Mouse (Mus musculus) midbrain, embryonic 14.5 days (tissue): Measurements from ENCODE around the gene Catsper4. TPM values are rescaled to one million over a fixed set of nuclear protein-coding genes. Genes with fewer than 3 reads are reported as not detected.
A peak's percentile ranks its signal among the peaks of the same experiment; 100 is the strongest.

Experiments used
- ATAC-seq: fragments of 200-750 bp; cut with Nextera tagmentation; 2 replicates; pipeline ENCODE4 v1.8.0; 2017; ENCODE audit warnings: moderate number of reproducible peaks, moderate library complexity; ENCODE audit not compliant: low FRiP score, low TSS enrichment
- DNase-seq: peaks from one replicate; pipeline ENCODE4 v3.0.0-alpha.2; 2015
- H3K27ac ChIP-seq: fragments of 300-500 bp; sonication (generic); replicated peaks from 2 replicates; pipeline ENCODE4 v1.5.1; 2014; ENCODE audit warnings: mild to moderate bottlenecking, low read depth, low read length, moderate library complexity
- H3K27me3 ChIP-seq: fragments of 300-500 bp; sonication (generic); 2 replicates; pipeline ENCODE4 v1.6.1; 2014; ENCODE audit warnings: low read length, control low read depth, mixed read lengths; ENCODE audit not compliant: control insufficient read depth, insufficient read depth
- H3K36me3 ChIP-seq: fragments of 300-500 bp; sonication (generic); 2 replicates; pipeline ENCODE4 v1.6.1; 2014; ENCODE audit warnings: low read length, control low read depth; ENCODE audit not compliant: control insufficient read depth, insufficient read depth
- H3K4me1 ChIP-seq: fragments of 300-500 bp; sonication (generic); 2 replicates; pipeline ENCODE4 v1.6.1; 2014; ENCODE audit warnings: mild to moderate bottlenecking, antibody characterized with exemption, low read length, control low read depth; ENCODE audit not compliant: control insufficient read depth, insufficient read depth
- H3K4me2 ChIP-seq: fragments of 300-500 bp; sonication (generic); 2 replicates; pipeline ENCODE4 v1.6.1; 2014; ENCODE audit warnings: mild to moderate bottlenecking, low read length, moderate library complexity
- H3K4me3 ChIP-seq: fragments of 300-500 bp; sonication (generic); replicated peaks from 2 replicates; pipeline ENCODE4 v1.5.1; 2014; ENCODE audit warnings: low read depth, low read length
- H3K9ac ChIP-seq: fragments of 300-500 bp; sonication (generic); replicated peaks from 2 replicates; pipeline ENCODE4 v1.6.1; 2014; ENCODE audit warnings: mild to moderate bottlenecking, low read length, moderate library complexity
- H3K9me3 ChIP-seq: fragments of 300-500 bp; sonication (generic); 2 replicates; pipeline ENCODE4 v1.6.1; 2016; ENCODE audit warnings: low read length, control low read depth, mixed read lengths; ENCODE audit not compliant: control insufficient read depth
- WGBS: fragments of 180-500 bp; shearing (Covaris S2); extraction: QIAGEN DNeasy Blood & Tissue Kit; methylation state at CpG from one replicate; pipeline ENCODE4 v1.1.7; 2014; 5-methylcytosine and 5-hydroxymethylcytosine counted together
- polyA plus RNA-seq: library from polyadenylated mRNA; unstranded; fragments of >200 nt; fragmentation: Nextera tagmentation; extraction: Ambion mirVana; gene quantifications from 2 replicates; pipeline ENCODE4 v1.2.1, GENCODE M21; 2014

Catsper4 gene
- polyA plus RNA-seq, 1 experiment from 2014 or later = not detected

DNA sequence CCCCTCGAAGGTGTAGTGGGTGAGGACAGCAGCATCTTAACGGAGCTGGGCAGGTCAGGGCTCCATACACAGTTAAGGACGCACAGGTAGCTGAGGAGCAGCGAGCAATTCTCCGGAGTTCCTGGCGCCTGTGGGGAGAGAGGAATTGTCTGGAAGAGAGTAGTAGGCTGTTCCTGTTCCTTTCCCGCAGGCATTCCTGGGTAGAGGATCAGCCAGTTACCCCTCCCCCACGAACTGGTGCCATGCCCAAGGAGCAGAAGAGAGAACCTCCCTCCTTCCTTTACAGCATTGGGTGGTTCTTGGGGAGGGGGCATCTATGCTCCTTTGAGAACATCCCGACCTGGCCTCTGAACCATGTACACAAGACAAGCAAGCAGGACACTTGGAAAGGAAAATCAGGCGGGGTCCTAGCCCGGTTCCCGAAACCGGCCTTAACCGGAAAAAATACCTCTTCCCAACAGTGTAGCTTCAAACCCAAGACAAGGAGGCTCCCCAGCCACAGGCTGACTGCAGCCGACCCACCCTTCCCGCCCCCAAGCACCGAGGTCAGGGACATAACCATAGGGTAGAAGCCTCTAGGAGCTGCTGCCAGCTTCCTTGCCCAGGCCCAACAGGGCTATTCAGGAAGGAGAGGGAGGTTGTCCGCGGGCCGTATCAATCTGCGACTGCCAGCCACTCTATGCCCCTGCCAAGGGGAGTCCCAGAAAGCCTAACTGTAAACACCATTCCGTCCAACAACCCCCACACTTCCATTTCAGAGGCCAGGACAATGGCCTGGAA lies 25.1 kb upstream of the Catsper4 start:
- Histone ChIP-seq H3K36me3 (no peaks in the 10 kb centered on the region), H3K27me3 (peaks cover 67% of the 10 kb centered on the region), H3K9me3 (no peaks in the 10 kb centered on the region), H3K27ac (peak overlapping the region; percentile 70), H3K4me1 (peaks cover 38% of the 10 kb centered on the region), H3K4me2 (peak overlapping the region; percentile 81), H3K9ac (peak overlapping the region; percentile 63), H3K4me3 (peak overlapping the region; percentile 55)
- DNase-seq (peak; percentile 50), ATAC-seq (no peak)
- whole genome bisulfite sequencing = 6% methylated on average over 21 of the region's 22 CpGs

GRCm38 (mm10) chr4:134251241-134252130 lies 24.3 kb upstream of the Catsper4 start:
- ATAC-seq (peak; percentile 63), DNase-seq (peak; percentile 88)
- Histone ChIP-seq H3K9me3 (no peaks in the 10 kb centered on the region), H3K36me3 (no peaks in the 10 kb centered on the region), H3K9ac (peak overlapping the region; percentile 63), H3K27ac (peak overlapping the region; percentile 70), H3K27me3 (peaks cover 67% of the 10 kb centered on the region), H3K4me3 (peak overlapping the region; percentile 55), H3K4me2 (peak overlapping the region; percentile 81), H3K4me1 (peaks cover 35% of the 10 kb centered on the region)
- WGBS = under 1% methylated on average over 91 of the region's 91 CpGs

GRCm38 (mm10) chr4:134250930-134251240 lies 23.7 kb upstream of the Catsper4 start:
- 0 out of 2 replicates have a peak overlapping the region, but pooled peaks have one; percentile 32 for H3K27ac ChIP-seq
- peak overlapping the region; percentile 55 for H3K4me3 ChIP-seq
- H3K9ac ChIP-seq = peak overlapping the region; percentile 63
- H3K36me3 ChIP-seq = no peaks in the 10 kb centered on the region
- H3K9me3 ChIP-seq = no peaks in the 10 kb centered on the region
- ATAC-seq (no peak), DNase-seq (no peak)
- peak overlapping the region; percentile 81 for H3K4me2 ChIP-seq
- H3K4me1 ChIP-seq = peaks cover 35% of the 10 kb centered on the region
- 8% methylated on average over 10 of the region's 10 CpGs for WGBS
- peaks cover 67% of the 10 kb centered on the region for H3K27me3 ChIP-seq

GRCm38 (mm10) chr4:134250116-134250929 lies 23.1 kb upstream of the Catsper4 start:
- WGBS = 3% methylated on average over 27 of the region's 27 CpGs
- Histone ChIP-seq H3K4me2 (peak overlapping the region; percentile 81), H3K27me3 (peaks cover 63% of the 10 kb centered on the region), H3K9me3 (no peaks in the 10 kb centered on the region), H3K9ac (peak overlapping the region; percentile 63; the same call in 1 of the 2 replicates), H3K27ac (0 out of 2 replicates have a peak overlapping the region, but pooled peaks have one; percentile 32), H3K36me3 (no peaks in the 10 kb centered on the region), H3K4me1 (peaks cover 37% of the 10 kb centered on the region), H3K4me3 (peak overlapping the region; percentile 55)
- ATAC-seq (no peak), DNase-seq (peak; percentile 30)

- H3K27ac ChIP-seq = no peak overlapping the region
- H3K9me3 ChIP-seq = no peaks in the 10 kb centered on the region
- H3K36me3 ChIP-seq = no peaks in the 10 kb centered on the region
- H3K4me1 ChIP-seq = peaks cover 41% of the 10 kb centered on the region
- H3K4me3 ChIP-seq = peak overlapping the region; percentile 55
- peaks cover 63% of the 10 kb centered on the region for H3K27me3 ChIP-seq
- peak; percentile 43; the same call in 1 of the 2 replicates for ATAC-seq
- H3K9ac ChIP-seq = no peak overlapping the region; the same call in 1 of the 2 replicates
- peak overlapping the region; percentile 81 for H3K4me2 ChIP-seq
- 0% methylated on average over 30 of the region's 30 CpGs for WGBS
- peak; percentile 91 for DNase-seq
These were observed 22.5 kb upstream of the Catsper4 start for GRCm38 (mm10) chr4:134249651-134250050.

GRCm38 (mm10) chr4:134246719-134247258 lies 19.6 kb upstream of the Catsper4 start, which contains the start of gene Gm30191:
Gene Gm30191 (plus strand): TSS chr4:134246935.
- Histone ChIP-seq H3K4me1 (peaks cover 35% of the 10 kb centered on the region), H3K27ac (no peak within 1 kb of the TSS), H3K27me3 (peaks cover 36% of the 10 kb centered on the region), H3K4me3 (peak within 1 kb of the TSS; percentile 80), H3K9ac (peak within 1 kb of the TSS; percentile 47; the same call in 1 of the 2 replicates), H3K36me3 (no peaks in the 10 kb centered on the region), H3K4me2 (peak within 1 kb of the TSS; percentile 94), H3K9me3 (no peaks in the 10 kb centered on the region)
- ATAC-seq = no peak
- no peak for DNase-seq
- WGBS = 77% methylated on average over 7 of the region's 7 CpGs

DNA sequence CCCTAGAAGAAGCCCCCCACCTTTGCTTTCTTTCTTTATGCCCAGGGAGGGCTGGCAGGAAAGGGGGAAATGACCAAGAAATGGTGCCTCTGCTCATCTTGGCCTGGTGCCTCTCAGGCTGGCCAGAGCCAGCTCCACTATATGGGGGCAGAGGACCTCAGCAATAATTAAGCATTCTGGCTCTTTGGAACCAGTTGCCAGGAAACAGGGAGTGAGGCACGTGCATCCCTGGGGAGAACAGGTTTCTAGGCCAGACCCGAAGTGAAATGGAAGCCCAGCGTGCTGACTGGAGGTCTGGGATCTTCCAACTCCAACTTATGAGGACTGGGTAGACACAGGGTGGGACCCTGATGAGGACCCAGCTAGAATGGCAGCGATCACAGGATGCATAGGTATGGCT lies 19.1 kb upstream of the Catsper4 start:
- no peak for ATAC-seq
- no peak overlapping the region; the same call in 1 of the 2 replicates for H3K4me3 ChIP-seq
- peaks cover 33% of the 10 kb centered on the region for H3K4me1 ChIP-seq
- DNase-seq = peak; percentile 37
- H3K36me3 ChIP-seq = no peaks in the 10 kb centered on the region
- no peak overlapping the region; the same call in 1 of the 2 replicates for H3K4me2 ChIP-seq
- WGBS = 23% methylated on average over 4 of the region's 4 CpGs
- peaks cover 31% of the 10 kb centered on the region for H3K27me3 ChIP-seq
- H3K9ac ChIP-seq = no peak overlapping the region
- no peak overlapping the region for H3K27ac ChIP-seq
- H3K9me3 ChIP-seq = no peaks in the 10 kb centered on the region
